Mouse (Mus musculus) forebrain, embryonic 10.5 days (tissue): Measurements from ENCODE around the gene Prex1. TPM values are rescaled to one million over a fixed set of nuclear protein-coding genes. Genes with fewer than 3 reads are reported as not detected.

Source experiments
- DNase-seq: peaks from one replicate; pipeline ENCODE4 v3.0.0-alpha.2; 2017; ENCODE audit warnings: low spot score; ENCODE audit errors: extremely low spot score
- H3K27ac ChIP-seq: fragments of 300-500 bp; sonication (generic); 2 replicates; pipeline ENCODE4 v1.5.1; 2016; ENCODE audit warnings: mild to moderate bottlenecking
- H3K27me3 ChIP-seq: fragments of 300-500 bp; sonication (generic); 2 replicates; pipeline ENCODE4 v1.6.1; 2016; ENCODE audit warnings: mild to moderate bottlenecking; ENCODE audit not compliant: poor library complexity, severe bottlenecking
- H3K36me3 ChIP-seq: fragments of 300-500 bp; sonication (generic); replicated peaks from 2 replicates; pipeline ENCODE4 v1.6.1; 2016; ENCODE audit warnings: mild to moderate bottlenecking, moderate library complexity
- H3K4me1 ChIP-seq: fragments of 300-500 bp; sonication (generic); 2 replicates; pipeline ENCODE4 v1.6.1; 2016
- H3K4me3 ChIP-seq: fragments of 300-500 bp; sonication (generic); 2 replicates; pipeline ENCODE4 v1.5.1; 2016; ENCODE audit warnings: mild to moderate bottlenecking, moderate library complexity
- H3K9me3 ChIP-seq: fragments of 300-500 bp; sonication (generic); 2 replicates; pipeline ENCODE4 v1.6.1; 2016; ENCODE audit warnings: mild to moderate bottlenecking, moderate library complexity
- WGBS: fragments of 180-500 bp; shearing (Covaris S2); methylation state at CpG from one replicate; pipeline ENCODE4 v1.1.7; 2016; 5-methylcytosine and 5-hydroxymethylcytosine counted together
- polyA plus RNA-seq: library from polyadenylated mRNA; unstranded; fragments of >200 nt; fragmentation: Nextera tagmentation; extraction: Ambion mirVana; gene quantifications from 2 replicates; pipeline ENCODE4 v1.2.1, GENCODE M21; 2016

The Prex1 gene
- polyA plus RNA-seq, 1 experiment from 2014 or later = 24.3 TPM

DNA sequence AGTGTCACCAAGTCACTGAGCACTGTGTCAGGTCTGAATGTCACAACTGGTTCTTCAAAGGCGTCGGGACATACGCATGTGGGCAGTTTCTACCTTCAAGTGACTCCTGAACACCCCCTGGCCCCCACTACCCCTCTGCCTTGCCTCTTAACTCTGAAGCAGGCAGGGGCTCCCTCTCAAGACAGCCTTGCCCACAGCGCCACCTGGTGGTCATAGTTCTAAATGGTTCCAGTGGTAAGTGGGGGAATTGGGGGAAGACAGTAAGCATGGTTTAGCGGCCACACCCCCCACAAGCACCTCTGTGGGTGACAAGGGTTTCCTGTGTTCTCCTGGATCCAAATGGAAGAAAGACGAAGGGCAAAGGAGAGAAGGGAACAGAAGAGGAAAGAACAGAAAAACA, 149.7 kb downstream of the Prex1 start:
- no peaks in the 10 kb centered on the region for H3K9me3 ChIP-seq
- peaks cover 34% of the 10 kb centered on the region for H3K36me3 ChIP-seq
- H3K27ac ChIP-seq = peak overlapping the region; percentile 70
- WGBS = 20% methylated on average over 6 of the region's 6 CpGs
- DNase-seq = peak; percentile 86
- H3K4me3 ChIP-seq = peak overlapping the region; percentile 17; the same call in 1 of the 2 replicates
- H3K27me3 ChIP-seq = peaks cover 13% of the 10 kb centered on the region; the same call in 1 of the 2 replicates
- peaks cover 44% of the 10 kb centered on the region for H3K4me1 ChIP-seq

DNA sequence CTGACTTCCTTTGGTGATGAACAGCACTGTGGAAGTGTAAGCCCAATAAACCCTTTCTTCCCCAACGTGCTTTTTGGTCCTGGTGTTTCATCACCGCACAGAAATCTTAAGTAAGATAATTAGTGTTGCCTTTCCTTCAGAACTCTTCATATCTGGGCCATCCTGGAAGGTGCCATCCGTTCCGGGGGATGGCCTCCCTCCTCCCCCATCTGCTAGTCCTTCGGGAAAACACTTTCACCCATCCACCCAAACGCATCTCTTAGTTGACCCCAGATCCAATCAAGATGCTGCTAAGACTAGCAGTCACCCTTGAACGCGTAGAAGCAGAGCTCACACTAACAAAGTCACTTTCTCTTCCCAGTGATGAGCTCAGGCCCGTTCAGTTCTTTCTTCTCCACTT, 150.6 kb downstream of the Prex1 start:
- H3K36me3 ChIP-seq = peaks cover 26% of the 10 kb centered on the region
- 91% methylated on average over 9 of the region's 9 CpGs for WGBS
- peaks cover 13% of the 10 kb centered on the region; the same call in 1 of the 2 replicates for H3K27me3 ChIP-seq
- H3K4me1 ChIP-seq = peaks cover 52% of the 10 kb centered on the region
- no peak overlapping the region for H3K4me3 ChIP-seq
- H3K27ac ChIP-seq = no peak overlapping the region
- DNase-seq = no peak
- no peaks in the 10 kb centered on the region for H3K9me3 ChIP-seq

DNA sequence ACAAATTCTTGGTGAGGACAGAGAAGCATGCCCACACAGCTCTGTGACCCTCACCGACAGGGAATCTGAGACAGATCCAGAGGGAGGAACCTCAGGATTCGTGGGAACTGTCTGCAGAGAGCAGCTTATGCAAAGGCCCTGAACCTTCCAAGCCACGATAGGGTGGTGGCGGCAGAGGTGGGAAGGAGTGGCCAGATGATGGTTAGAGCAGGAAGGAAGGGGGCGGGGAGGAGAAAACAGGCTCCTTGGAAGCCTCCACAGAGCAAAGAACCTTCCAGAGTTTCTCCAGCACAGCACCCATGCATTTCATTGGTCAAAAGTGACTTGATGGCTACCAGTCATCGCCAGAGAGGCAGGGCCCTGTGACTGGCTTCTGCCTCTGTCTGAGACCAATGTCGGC, 151.9 kb downstream of the Prex1 start:
- Histone ChIP-seq H3K4me1 (peaks cover 61% of the 10 kb centered on the region), H3K27ac (peak overlapping the region; percentile 77)
- WGBS = 69% methylated on average over 7 of the region's 7 CpGs

GRCm38 (mm10) chr2:166560826-166561225, 152.8 kb downstream of the Prex1 start:
- Histone ChIP-seq H3K4me3 (no peak overlapping the region), H3K27me3 (peaks cover 21% of the 10 kb centered on the region), H3K4me1 (peaks cover 65% of the 10 kb centered on the region), H3K9me3 (no peaks in the 10 kb centered on the region), H3K27ac (peak overlapping the region; percentile 77), H3K36me3 (peaks cover 6% of the 10 kb centered on the region)
- WGBS = 86% methylated on average over 7 of the region's 7 CpGs
- DNase-seq = no peak

More for the DNA sequence above, 151.9 kb downstream of the Prex1 start:
- Histone ChIP-seq H3K27me3 (peaks cover 21% of the 10 kb centered on the region), H3K36me3 (peaks cover 14% of the 10 kb centered on the region), H3K4me3 (no peak overlapping the region), H3K9me3 (no peaks in the 10 kb centered on the region)
- DNase-seq = no peak

DNA sequence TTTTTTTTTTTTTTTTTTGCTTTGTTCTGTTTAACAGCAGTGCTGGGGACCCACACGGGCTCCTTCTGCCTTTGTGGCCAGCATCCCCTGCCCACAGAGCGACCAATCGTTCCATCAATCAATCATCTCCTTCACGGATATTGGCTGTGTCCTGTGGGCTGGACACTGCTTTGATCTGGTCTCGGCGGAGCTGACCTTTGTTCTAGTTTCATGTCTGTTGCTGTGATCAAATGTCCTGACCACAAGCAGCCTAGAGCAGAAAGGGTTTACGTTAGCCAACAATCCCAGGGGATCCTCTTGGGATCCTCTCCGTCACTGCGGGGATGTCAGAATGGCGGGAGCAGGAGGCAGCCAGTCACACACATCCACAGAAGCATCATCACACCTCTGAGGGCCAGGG, 154.1 kb downstream of the Prex1 start:
- H3K27me3 ChIP-seq = peaks cover 21% of the 10 kb centered on the region
- H3K4me3 ChIP-seq = no peak overlapping the region
- peaks cover 62% of the 10 kb centered on the region for H3K4me1 ChIP-seq
- no peaks in the 10 kb centered on the region for H3K9me3 ChIP-seq
- no peak for DNase-seq
- no peaks in the 10 kb centered on the region for H3K36me3 ChIP-seq
- peak overlapping the region; percentile 77 for H3K27ac ChIP-seq
- WGBS = 24% methylated on average over 10 of the region's 10 CpGs

DNA sequence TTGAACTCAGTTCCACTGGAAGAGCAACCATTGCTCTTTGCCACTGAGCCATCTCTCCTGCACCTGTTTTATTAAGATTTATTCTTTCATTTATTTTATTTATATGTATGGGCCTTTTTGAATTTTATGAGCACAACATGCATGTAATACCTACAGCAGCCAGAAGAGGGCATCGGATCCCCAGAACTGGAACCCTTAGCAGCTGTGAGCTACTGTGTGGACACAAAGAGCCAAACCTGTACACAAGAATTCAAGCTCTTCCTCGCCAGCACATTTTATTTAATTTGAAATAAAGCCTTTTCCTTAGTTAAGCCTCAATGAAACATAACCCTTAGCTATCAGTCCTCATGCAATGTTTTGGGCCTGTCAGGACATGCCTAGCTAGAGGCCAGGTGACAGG, 158.1 kb downstream of the Prex1 start:
- Histone ChIP-seq H3K4me1 (peaks cover 81% of the 10 kb centered on the region), H3K4me3 (no peak overlapping the region), H3K27ac (no peak overlapping the region), H3K9me3 (no peaks in the 10 kb centered on the region), H3K36me3 (no peaks in the 10 kb centered on the region), H3K27me3 (peaks cover 42% of the 10 kb centered on the region)
- DNase-seq = peak; percentile 54
- WGBS = 55% methylated on average over 2 of the region's 2 CpGs

DNA sequence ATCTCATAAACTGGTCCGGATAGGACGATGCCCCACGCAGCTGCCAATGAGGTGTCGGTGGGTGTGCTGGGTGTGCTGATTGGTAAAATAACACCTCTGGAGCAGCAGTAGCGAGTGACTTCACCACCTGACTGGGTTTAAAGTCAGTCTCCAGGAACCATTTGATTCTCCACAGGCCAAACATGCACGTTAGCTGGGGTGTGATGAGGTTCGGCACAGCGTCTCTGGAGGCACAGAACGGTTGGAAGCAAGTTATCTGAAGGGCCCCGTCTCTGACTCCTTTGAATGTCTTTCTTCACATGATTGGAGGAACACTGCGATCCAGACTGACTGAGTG, 159.5 kb downstream of the Prex1 start:
- H3K4me1 ChIP-seq = peaks cover 82% of the 10 kb centered on the region
- H3K27me3 ChIP-seq = peaks cover 47% of the 10 kb centered on the region
- H3K9me3 ChIP-seq = no peaks in the 10 kb centered on the region
- H3K27ac ChIP-seq = peak overlapping the region; percentile 61
- DNase-seq = no peak
- no peak overlapping the region for H3K4me3 ChIP-seq
- H3K36me3 ChIP-seq = no peaks in the 10 kb centered on the region
- WGBS = 83% methylated on average over 11 of the region's 11 CpGs

- H3K27ac ChIP-seq = peak overlapping the region; percentile 61
- H3K27me3 ChIP-seq = peaks cover 47% of the 10 kb centered on the region
- peaks cover 81% of the 10 kb centered on the region for H3K4me1 ChIP-seq
- DNase-seq = peak; percentile 50
- no peaks in the 10 kb centered on the region for H3K9me3 ChIP-seq
- H3K4me3 ChIP-seq = peak overlapping the region; percentile 24
- WGBS = 39% methylated on average over 18 of the region's 18 CpGs
- no peaks in the 10 kb centered on the region for H3K36me3 ChIP-seq
These were observed 160.0 kb downstream of the Prex1 start for GRCm38 (mm10) chr2:166553502-166554168.

DNA sequence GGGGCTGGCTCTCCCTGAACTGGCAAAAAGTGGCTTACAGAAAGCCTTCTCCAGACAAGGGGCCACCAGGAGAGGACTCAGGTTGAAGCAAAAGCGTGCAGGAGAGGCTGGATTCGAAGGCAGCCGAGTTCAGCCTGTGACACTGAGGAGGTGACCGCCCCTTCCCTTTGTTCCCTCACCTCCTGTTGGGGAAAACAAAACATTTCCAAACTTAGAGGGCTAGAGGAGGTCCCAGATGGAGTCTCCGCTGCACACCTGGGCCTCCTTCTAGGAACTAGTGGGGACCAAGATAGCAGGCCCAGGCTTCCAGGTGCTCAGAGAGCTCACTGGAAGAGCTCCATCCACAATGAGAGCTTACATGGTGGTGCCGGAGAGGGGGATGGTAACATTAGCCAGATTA, 161.0 kb downstream of the Prex1 start:
- Histone ChIP-seq H3K4me3 (no peak overlapping the region), H3K9me3 (no peaks in the 10 kb centered on the region; the same call in 1 of the 2 replicates), H3K36me3 (no peaks in the 10 kb centered on the region), H3K4me1 (peaks cover 71% of the 10 kb centered on the region), H3K27me3 (peaks cover 44% of the 10 kb centered on the region), H3K27ac (peak overlapping the region; percentile 61)
- 32% methylated on average over 6 of the region's 6 CpGs for WGBS
- no peak for DNase-seq

GRCm38 (mm10) chr2:166551831-166552498, 161.7 kb downstream of the Prex1 start:
- Histone ChIP-seq H3K27me3 (peaks cover 38% of the 10 kb centered on the region), H3K4me3 (no peak overlapping the region), H3K27ac (peak overlapping the region; percentile 61), H3K4me1 (peaks cover 64% of the 10 kb centered on the region), H3K36me3 (no peaks in the 10 kb centered on the region), H3K9me3 (no peaks in the 10 kb centered on the region; the same call in 1 of the 2 replicates)
- 51% methylated on average over 15 of the region's 15 CpGs for WGBS
- DNase-seq = no peak

- peaks cover 72% of the 10 kb centered on the region for H3K4me1 ChIP-seq
- H3K27ac ChIP-seq = peak overlapping the region; percentile 61
These were observed 163.8 kb downstream of the Prex1 start for GRCm38 (mm10) chr2:166549871-166550270.

GRCm38 (mm10) chr2:166549069-166549468, 164.6 kb downstream of the Prex1 start:
- WGBS = 90% methylated on average over 5 of the region's 5 CpGs
- Histone ChIP-seq H3K9me3 (no peaks in the 10 kb centered on the region; the same call in 1 of the 2 replicates), H3K27me3 (peaks cover 38% of the 10 kb centered on the region), H3K4me1 (peaks cover 72% of the 10 kb centered on the region), H3K4me3 (no peak overlapping the region), H3K27ac (peak overlapping the region; percentile 61), H3K36me3 (no peaks in the 10 kb centered on the region)
- DNase-seq = no peak

More at GRCm38 (mm10) chr2:166549871-166550270, 163.8 kb downstream of the Prex1 start:
- H3K27me3 ChIP-seq = peaks cover 38% of the 10 kb centered on the region
- DNase-seq = no peak
- no peak overlapping the region for H3K4me3 ChIP-seq
- H3K9me3 ChIP-seq = no peaks in the 10 kb centered on the region; the same call in 1 of the 2 replicates
- WGBS = 85% methylated on average over 8 of the region's 8 CpGs
- H3K36me3 ChIP-seq = no peaks in the 10 kb centered on the region

- peaks cover 7% of the 10 kb centered on the region; the same call in 1 of the 2 replicates for H3K9me3 ChIP-seq
- DNase-seq = no peak
These were observed 168.1 kb downstream of the Prex1 start for GRCm38 (mm10) chr2:166545580-166545979.

More at GRCm38 (mm10) chr2:166545580-166545979, 168.1 kb downstream of the Prex1 start:
- peaks cover 54% of the 10 kb centered on the region for H3K4me1 ChIP-seq
- H3K27ac ChIP-seq = peak overlapping the region; percentile 70
- no peaks in the 10 kb centered on the region for H3K36me3 ChIP-seq
- WGBS = 84% methylated on average over 4 of the region's 4 CpGs
- H3K27me3 ChIP-seq = peaks cover 13% of the 10 kb centered on the region
- no peak overlapping the region for H3K4me3 ChIP-seq
